Mouse (Mus musculus) heart, postnatal 10 days (tissue): ENCODE data around the gene Proz. TPM values are rescaled to one million over a fixed set of nuclear protein-coding genes. Genes with fewer than 3 reads are reported as not detected.

Source experiments
- DNase-seq, 2 experiments: peaks; one replicate each; pipeline ENCODE4 v3.0.0; 2021
- intact Hi-C: fragments of 180-260 bp; cut with DNase I; formaldehyde crosslinking; loops from one replicate; pipeline ENCODE4 v1.15.1; 2025
- total RNA-seq, 2 experiments: library from RNA; stranded (reverse); gene quantifications; 2 replicates each; pipeline ENCODE4 v1.2.3; 2021

Proz gene
- total RNA-seq, 2 experiments from 2014 or later, result not detected

GRCm38 (mm10) chr8:13105908-13106551 is 45.3 kb downstream of the Proz start:
- intact Hi-C loops, result loop anchor here (5.0 kb wide), 1 partner anchor 129 kb away; no protein-coding TSS in a partner anchor
- no peak for DNase-seq

- intact Hi-C loops, result loop anchor here (5.0 kb wide), 1 partner anchor 131 kb away; no protein-coding TSS in a partner anchor
- DNase-seq, result no peak
Observed at GRCm38 (mm10) chr8:13107990-13108638, 47.4 kb downstream of the Proz start.

GRCm38 (mm10) chr8:13108967-13109366 is 48.3 kb downstream of the Proz start:
- intact Hi-C loops, result loop anchor here (5.0 kb wide), 1 partner anchor 132 kb away; no protein-coding TSS in a partner anchor
- peak in 1 of 2 experiments; percentile 12 for DNase-seq

- DNase-seq, result no peak
- intact Hi-C loops, result loop anchor here (5.0 kb wide), 1 partner anchor 132 kb away; no protein-coding TSS in a partner anchor
Observed at GRCm38 (mm10) chr8:13109416-13109960, 48.8 kb downstream of the Proz start.

GRCm38 (mm10) chr8:13111917-13112316 is 51.2 kb downstream of the Proz start:
- peak in 1 of 2 experiments; percentile 16 for DNase-seq

GRCm38 (mm10) chr8:13113232-13113631 is 52.5 kb downstream of the Proz start:
- intact Hi-C loops, result no loop called here
- DNase-seq, result no peak

More at GRCm38 (mm10) chr8:13111917-13112316, 51.2 kb downstream of the Proz start:
- intact Hi-C loops, result no loop called here

- no peak for DNase-seq
- intact Hi-C loops, result no loop called here
Observed at GRCm38 (mm10) chr8:13117096-13117495, 56.4 kb downstream of the Proz start.

GRCm38 (mm10) chr8:13118516-13118915 is 57.8 kb downstream of the Proz start:
- intact Hi-C loops, result no loop called here
- no peak for DNase-seq

GRCm38 (mm10) chr8:13120882-13121665 is 60.4 kb downstream of the Proz start:
- DNase-seq, result no peak
- intact Hi-C loops, result no loop called here

GRCm38 (mm10) chr8:13122887-13123421 is 62.2 kb downstream of the Proz start:
- no peak for DNase-seq
- intact Hi-C loops, result no loop called here

GRCm38 (mm10) chr8:13124897-13125296 is 64.2 kb downstream of the Proz start:
- intact Hi-C loops, result no loop called here
- no peak for DNase-seq

Other genes starting within 250 kb of the Proz start
- gene Mcf2l, start 187.1 kb upstream of the Proz start, total RNA-seq, result 10 to 100 TPM; 56.4 to 88.8 TPM
- not detected for gene F7, start 34.9 kb upstream of the Proz start, total RNA-seq
- under 1 TPM; 0.30 to 0.41 TPM for gene F10, start 23.6 kb upstream of the Proz start, total RNA-seq
- gene Pcid2, start 44.5 kb downstream of the Proz start, total RNA-seq, result 10 to 100 TPM; 11.7 to 12.0 TPM
- 10 to 100 TPM; 83.0 to 84.8 TPM for gene Cul4a, start 44.7 kb downstream of the Proz start, total RNA-seq
- 100 to 1,000 TPM; 310 to 323 TPM for gene Lamp1, start 98.2 kb downstream of the Proz start, total RNA-seq
- gene Grtp1, start 139.7 kb downstream of the Proz start, total RNA-seq, result 1 to 10 TPM; 2.5 to 2.6 TPM
- 100 to 1,000 TPM; 418 to 470 TPM for gene Adprhl1, start 193.2 kb downstream of the Proz start, total RNA-seq
- 10 to 100 TPM; 33.8 to 41.8 TPM for gene Dcun1d2, start 227.2 kb downstream of the Proz start, total RNA-seq
- 10 to 100 TPM; 24.5 to 27.3 TPM for gene Tmco3, start 227.3 kb downstream of the Proz start, total RNA-seq